Mouse (Mus musculus): ENCODE data around the gene Cpa5.

The Cpa5 gene

GRCm38 (mm10) chr6:30610710-30611109 lies at the start of gene Cpa5:
Gene Cpa5 (plus strand): TSS chr6:30611010.
- DNase-seq (ENCODE audit: low read depth, low spot score): no peak

DNA sequence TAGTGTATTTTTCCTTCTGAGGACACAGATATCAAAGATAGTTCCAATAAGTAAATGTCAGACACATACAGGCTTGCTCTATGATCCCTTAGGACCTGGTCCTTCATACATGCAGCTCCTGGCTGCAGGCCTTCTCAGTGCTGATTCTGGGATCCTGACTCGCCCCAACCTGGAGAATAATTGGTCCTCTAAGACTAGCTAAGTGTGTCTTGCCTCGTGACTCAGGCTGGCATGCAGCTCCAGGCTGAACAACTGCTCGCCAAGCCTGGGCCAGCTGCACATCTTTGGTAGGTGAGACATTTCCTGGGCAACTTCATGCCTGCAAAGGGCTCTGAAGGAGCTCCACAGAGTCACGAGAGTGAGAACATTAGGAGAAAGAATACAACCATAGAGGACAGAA lies 48.7 kb upstream of the Cpa5 start:
- no peak for DNase-seq (ENCODE audit: low read depth, low spot score)

- DNase-seq (ENCODE audit: low read depth, low spot score): no peak
These were observed 47.2 kb upstream of the Cpa5 start for GRCm38 (mm10) chr6:30563575-30563974.

DNA sequence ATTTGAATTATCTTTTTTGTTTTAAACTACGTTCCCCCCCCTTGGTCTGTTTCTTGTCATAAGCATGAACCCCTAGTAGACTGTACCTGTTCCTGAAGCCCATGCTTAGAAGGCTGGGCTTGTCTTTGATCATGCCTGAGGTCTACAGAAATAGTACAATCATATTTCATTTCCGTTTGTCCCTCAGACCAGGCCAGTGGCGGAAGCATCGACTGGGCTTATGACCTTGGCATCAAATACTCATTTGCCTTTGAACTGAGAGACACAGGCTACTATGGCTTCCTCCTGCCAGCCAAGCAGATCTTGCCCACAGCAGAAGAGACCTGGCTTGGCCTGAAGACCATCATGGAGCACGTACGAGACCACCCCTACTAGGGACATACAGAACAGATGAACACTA lies 46.8 kb upstream of the Cpa5 start:
- no peak for DNase-seq (ENCODE audit: low read depth, low spot score)

- DNase-seq (ENCODE audit: low read depth, low spot score): no peak
These were observed 42.7 kb upstream of the Cpa5 start, which contains the start of gene Cpa4 for GRCm38 (mm10) chr6:30568069-30568468. Gene Cpa4 (plus strand): TSS chr6:30568369.

GRCm38 (mm10) chr6:30569331-30569730 lies 41.5 kb upstream of the Cpa5 start:
- no peak for DNase-seq (ENCODE audit: low read depth, low spot score)

DNA sequence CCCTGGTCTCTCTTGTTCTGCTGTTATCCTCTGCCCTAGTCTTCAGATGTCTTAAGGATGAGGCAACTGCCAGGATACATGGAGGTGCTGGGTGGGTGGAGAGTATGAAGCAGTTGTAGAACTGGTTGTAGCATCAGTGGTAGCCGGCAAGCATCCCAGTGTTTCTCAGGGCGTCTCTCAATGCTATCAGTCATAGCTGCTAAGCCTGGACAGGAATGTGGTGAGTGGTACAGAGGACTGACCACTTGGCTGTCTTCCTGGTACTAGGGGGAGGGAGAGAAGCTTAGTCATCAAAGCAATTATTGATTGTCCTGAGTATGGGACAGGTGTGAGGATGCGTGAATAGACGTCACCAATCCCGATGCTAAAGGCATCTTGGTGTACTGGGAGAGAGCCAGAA lies 40.8 kb upstream of the Cpa5 start:
- no peak for DNase-seq (ENCODE audit: low read depth, low spot score)

- DNase-seq (ENCODE audit: low read depth, low spot score): peak; percentile 78
These were observed 38.1 kb upstream of the Cpa5 start for GRCm38 (mm10) chr6:30572456-30573311.

DNA sequence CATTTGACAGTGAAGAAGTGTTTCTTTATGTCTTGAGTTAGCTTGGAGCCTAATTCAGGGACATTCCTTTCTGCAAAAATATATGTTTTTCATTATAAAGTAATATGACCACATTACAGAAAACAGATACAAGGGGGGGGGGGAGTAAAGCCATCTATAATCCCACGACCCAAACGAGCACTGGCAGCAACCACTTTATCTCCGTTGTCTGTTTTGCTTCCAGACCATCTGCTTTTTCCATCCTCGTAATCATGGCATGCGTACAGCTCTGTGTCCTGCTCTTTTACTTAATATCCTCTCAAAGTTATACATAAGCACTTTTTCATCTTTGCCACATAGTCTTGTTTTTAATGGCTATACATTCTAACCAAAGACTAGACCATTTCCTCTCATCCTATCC lies 37.4 kb upstream of the Cpa5 start:
- DNase-seq (ENCODE audit: low read depth, low spot score): no peak

- no peak for DNase-seq (ENCODE audit: low read depth, low spot score)
These were observed 35.9 kb upstream of the Cpa5 start for GRCm38 (mm10) chr6:30574945-30575344.

DNA sequence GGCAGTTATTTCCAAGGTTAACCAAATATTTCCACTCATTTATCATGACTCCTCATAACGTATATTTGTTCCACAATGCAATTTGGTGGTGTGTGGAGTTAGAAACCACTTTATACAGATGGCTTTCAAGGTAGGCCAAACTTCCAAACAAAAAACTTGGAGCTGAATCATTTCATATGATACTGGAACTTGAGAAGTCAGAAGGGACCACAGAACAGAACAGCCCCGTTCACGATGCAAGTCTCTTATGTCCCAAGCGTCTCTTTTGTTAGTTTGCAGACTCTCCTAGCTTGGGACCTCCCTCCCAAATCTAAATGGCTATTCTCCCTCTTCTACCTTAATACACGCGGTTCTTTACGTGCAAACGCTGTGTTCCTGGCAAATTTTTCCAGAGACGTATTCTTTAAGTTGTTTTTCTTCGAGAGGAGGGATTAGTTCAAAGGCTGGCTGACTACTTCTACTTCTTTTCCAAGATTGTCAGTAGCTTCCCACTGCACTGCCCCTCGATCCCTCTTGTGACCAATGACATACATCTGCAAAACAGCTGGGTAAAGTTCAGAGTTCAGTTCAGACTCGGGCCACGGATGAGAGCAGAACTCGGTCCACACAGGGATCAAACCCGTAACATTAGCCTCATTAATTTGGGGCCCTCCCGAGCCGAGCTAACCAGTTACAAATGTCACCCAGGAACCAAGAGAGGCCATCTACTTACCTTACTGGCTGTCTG lies 34.2 kb upstream of the Cpa5 start:
- DNase-seq (ENCODE audit: low read depth, low spot score): no peak

DNA sequence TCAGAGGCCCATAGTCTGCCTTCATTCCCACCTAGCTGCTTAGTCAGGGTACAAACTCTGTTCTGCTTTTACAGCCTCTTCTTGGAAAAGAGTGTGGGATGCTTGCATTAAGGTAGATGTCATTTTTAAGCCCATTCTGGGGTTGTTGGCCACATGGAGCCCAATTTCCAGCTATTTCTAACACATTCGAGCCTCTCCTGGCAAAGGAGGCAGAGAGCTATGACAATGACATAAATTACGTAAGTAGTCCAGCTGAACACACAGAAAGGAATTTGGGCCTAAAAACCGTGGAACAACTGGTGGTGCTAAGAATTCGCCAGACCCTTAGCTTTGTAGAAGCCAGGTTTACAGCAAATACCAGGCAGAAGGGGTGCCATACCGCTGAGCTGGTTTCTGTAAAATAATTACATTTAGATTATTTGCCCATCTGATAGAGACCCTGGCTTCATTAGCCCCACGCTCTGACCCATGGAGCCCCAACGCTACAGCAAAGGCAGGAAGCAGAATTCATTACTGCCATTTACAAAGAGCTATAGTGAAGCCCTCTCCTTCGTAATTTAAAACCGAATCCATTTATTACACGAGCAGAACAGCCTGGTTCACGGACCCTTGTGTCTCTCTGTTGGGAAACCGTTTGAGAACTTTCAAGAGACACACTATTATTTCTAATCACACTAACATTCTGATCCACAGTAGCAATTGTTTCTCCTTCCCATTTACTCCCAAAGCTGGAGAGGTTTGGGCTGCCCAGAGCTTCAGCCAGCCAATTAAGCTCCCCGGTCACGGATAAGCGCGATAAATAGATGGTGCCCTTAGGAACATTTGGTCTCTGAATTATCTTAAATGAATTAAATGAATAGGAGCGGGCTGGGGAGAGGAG lies 30.6 kb upstream of the Cpa5 start:
- no peak for DNase-seq (ENCODE audit: low read depth, low spot score)

- DNase-seq (ENCODE audit: low read depth, low spot score): no peak
These were observed 30.0 kb upstream of the Cpa5 start for GRCm38 (mm10) chr6:30580841-30581176.

GRCm38 (mm10) chr6:30586886-30587442 lies 23.8 kb upstream of the Cpa5 start:
- no peak for DNase-seq (ENCODE audit: low read depth, low spot score)

GRCm38 (mm10) chr6:30589819-30590218 lies 21.0 kb upstream of the Cpa5 start:
- no peak for DNase-seq (ENCODE audit: low read depth, low spot score)

GRCm38 (mm10) chr6:30591851-30592404 lies 18.9 kb upstream of the Cpa5 start:
- DNase-seq (ENCODE audit: low read depth, low spot score): no peak

DNA sequence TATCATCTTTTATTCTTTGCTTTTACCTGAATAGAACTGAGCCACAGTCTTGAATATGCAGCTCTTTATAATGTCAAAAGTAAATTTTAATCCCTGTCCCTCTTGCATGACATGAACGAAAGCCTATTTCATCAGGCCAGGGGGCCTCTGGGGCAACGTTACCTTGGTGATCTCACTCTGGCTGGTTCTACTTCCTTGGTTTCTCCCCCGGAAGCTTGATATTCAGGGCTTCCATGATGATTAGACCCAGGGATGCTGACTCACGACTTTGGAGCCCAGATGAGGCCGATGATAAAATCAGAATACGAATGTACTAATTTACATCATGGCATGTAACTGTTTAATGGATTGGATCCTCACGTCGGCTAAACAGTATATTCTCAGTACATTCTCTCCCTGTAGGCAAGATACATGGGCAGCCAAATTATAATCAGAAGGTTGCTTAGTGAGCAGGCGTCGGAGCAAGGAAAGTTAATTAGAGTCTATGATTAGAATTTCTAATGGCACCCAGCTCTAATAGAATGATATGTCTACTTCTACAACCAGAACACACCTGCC lies 18.3 kb upstream of the Cpa5 start:
- no peak for DNase-seq (ENCODE audit: low read depth, low spot score)

- DNase-seq (ENCODE audit: low read depth, low spot score): no peak
These were observed 16.4 kb upstream of the Cpa5 start for GRCm38 (mm10) chr6:30594364-30594763.

DNA sequence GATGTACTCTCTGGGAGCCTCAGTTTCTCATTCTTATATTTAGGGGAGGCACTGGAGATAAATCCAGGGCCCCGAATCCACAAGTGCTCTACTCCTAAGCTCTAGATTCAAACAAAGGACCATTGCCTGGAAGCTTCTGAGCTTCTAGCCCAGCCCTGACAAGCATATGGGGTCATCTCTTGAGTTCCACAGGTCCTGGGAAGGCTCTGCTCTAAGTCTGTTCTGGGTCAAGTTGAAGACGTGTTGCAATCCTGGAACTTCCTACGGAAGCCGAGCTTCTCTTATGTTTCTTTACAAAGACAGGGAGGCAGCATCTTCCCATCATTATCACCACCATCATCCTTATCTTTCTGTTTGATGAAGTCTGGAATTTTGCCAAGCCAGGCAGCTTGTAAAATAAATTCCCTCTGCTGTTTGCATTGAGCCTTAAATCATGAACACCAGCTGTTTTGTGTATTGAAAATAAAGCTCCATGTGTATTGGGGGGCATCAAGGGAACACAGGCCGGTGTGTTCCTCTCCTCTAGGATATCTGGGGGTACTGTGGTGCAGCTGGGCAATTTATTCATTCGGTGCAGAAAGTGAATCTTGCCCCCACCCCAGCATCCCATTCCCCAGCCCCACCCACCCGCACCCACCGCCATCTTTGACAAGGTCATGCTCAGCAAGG lies 14.4 kb upstream of the Cpa5 start:
- DNase-seq (ENCODE audit: low read depth, low spot score): no peak

GRCm38 (mm10) chr6:30600033-30600432 lies 10.8 kb upstream of the Cpa5 start:
- DNase-seq (ENCODE audit: low read depth, low spot score): no peak

GRCm38 (mm10) chr6:30600995-30601394 lies 9.8 kb upstream of the Cpa5 start:
- no peak for DNase-seq (ENCODE audit: low read depth, low spot score)

Data from brain, embryonic 18.5 days (tissue).